Mouse (Mus musculus) neural tube, embryonic 11.5 days (tissue): ENCODE data around the gene Tbk1. TPM values are rescaled to one million over a fixed set of nuclear protein-coding genes. Genes with fewer than 3 reads are reported as not detected.
A peak's percentile ranks its signal among the peaks of the same experiment; 100 is the strongest.

Experiments used
- ATAC-seq: fragments of 200-750 bp; cut with Nextera tagmentation; 2 replicates; pipeline ENCODE4 v1.8.0; 2017; ENCODE audit warnings: moderate number of reproducible peaks, mild to moderate bottlenecking, moderate TSS enrichment, moderate library complexity; ENCODE audit not compliant: insufficient read depth, low FRiP score, low TSS enrichment
- DNase-seq: peaks from one replicate; pipeline ENCODE4 v3.0.0-alpha.2; 2015; ENCODE audit warnings: low spot score
- H3K27ac ChIP-seq: fragments of 300-500 bp; sonication (generic); 2 replicates; pipeline ENCODE4 v1.5.1; 2014; ENCODE audit warnings: low read depth, mild to moderate bottlenecking, low read length
- H3K27me3 ChIP-seq: fragments of 300-500 bp; sonication (generic); 2 replicates; pipeline ENCODE4 v1.6.1; 2014; ENCODE audit warnings: mild to moderate bottlenecking, low read length, mixed read lengths; ENCODE audit not compliant: control insufficient read depth, insufficient read depth
- H3K36me3 ChIP-seq: fragments of 300-500 bp; sonication (generic); 2 replicates; pipeline ENCODE4 v1.6.1; 2014; ENCODE audit warnings: mild to moderate bottlenecking, low read length, moderate library complexity, mixed read lengths; ENCODE audit not compliant: control insufficient read depth, insufficient read depth
- H3K4me1 ChIP-seq: fragments of 300-500 bp; sonication (generic); 2 replicates; pipeline ENCODE4 v1.6.1; 2014; ENCODE audit warnings: low read length, mixed read lengths; ENCODE audit not compliant: control insufficient read depth, insufficient read depth
- H3K4me2 ChIP-seq: fragments of 300-500 bp; sonication (generic); 2 replicates; pipeline ENCODE4 v1.6.1; 2014; ENCODE audit warnings: low read depth, mild to moderate bottlenecking, moderate library complexity
- H3K4me3 ChIP-seq: fragments of 300-500 bp; sonication (generic); 2 replicates; pipeline ENCODE4 v1.5.1; 2014; ENCODE audit warnings: low read depth, low read length
- H3K9ac ChIP-seq: fragments of 300-500 bp; sonication (generic); 2 replicates; pipeline ENCODE4 v1.6.1; 2014; ENCODE audit warnings: mild to moderate bottlenecking, low read length
- H3K9me3 ChIP-seq: fragments of 300-500 bp; sonication (generic); 2 replicates; pipeline ENCODE4 v1.6.1; 2016; ENCODE audit warnings: low read length; ENCODE audit not compliant: control insufficient read depth
- WGBS: fragments of 180-500 bp; shearing (Covaris S2); extraction: QIAGEN DNeasy Blood & Tissue Kit; methylation state at CpG from one replicate; pipeline ENCODE4 v1.1.7; 2014; 5-methylcytosine and 5-hydroxymethylcytosine counted together
- polyA plus RNA-seq: library from polyadenylated mRNA; unstranded; fragments of >200 nt; fragmentation: Nextera tagmentation; extraction: Ambion mirVana; gene quantifications from 2 replicates; pipeline ENCODE4 v1.2.1, GENCODE M21; 2014

The Tbk1 gene
- polyA plus RNA-seq = 32.4 and 34.9 TPM in 2 replicates

DNA sequence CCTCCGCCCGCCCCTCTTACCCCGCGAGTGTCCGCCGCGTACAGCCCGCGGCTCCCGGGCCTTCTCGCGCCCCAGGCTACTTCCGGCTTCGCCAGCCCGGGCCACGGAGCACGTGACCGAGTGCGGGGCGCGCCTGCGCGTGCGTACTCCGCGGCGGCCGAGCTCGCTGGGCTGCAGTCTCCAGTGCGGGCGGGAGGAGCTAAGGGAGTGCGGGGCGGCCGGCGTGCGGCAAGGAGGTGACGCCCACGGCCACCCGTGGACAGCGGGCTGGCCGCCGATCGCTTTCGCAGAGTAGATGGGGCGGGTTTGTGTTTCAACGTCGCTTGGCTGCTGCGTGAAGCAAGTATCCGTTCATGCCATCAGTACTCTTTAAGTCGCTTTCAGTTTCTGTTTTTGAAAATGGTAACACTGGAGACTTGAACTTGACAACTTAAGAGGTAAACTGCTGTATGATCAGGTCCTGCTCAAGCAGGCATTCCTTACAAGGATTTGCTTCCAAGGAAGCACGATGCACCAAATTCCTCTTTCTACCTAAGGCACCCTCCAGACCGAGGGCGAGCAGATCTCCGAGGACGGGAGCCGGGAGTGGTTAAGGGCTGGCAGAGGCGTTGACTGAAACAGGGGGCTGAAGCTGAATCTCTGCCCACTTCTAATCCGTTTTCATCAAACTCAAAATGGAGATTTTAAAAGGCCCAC lies at the start of gene Tbk1:
Tbk1 (minus strand) TSS at position 113 of the 696 bp plus-strand sequence.
- Histone ChIP-seq H3K4me1 (peaks cover 3% of the 10 kb centered on the region; the same call in 1 of the 2 replicates), H3K27me3 (no peaks in the 10 kb centered on the region), H3K4me3 (peak within 1 kb of the TSS; percentile 82), H3K27ac (no peak within 1 kb of the TSS), H3K36me3 (peaks cover 10% of the 10 kb centered on the region), H3K4me2 (peak within 1 kb of the TSS; percentile 76), H3K9ac (peak within 1 kb of the TSS; percentile 87), H3K9me3 (no peaks in the 10 kb centered on the region)
- under 1% methylated on average over 46 of the region's 58 CpGs for WGBS
- DNase-seq = peak; percentile 94
- ATAC-seq = peak; percentile 97

DNA sequence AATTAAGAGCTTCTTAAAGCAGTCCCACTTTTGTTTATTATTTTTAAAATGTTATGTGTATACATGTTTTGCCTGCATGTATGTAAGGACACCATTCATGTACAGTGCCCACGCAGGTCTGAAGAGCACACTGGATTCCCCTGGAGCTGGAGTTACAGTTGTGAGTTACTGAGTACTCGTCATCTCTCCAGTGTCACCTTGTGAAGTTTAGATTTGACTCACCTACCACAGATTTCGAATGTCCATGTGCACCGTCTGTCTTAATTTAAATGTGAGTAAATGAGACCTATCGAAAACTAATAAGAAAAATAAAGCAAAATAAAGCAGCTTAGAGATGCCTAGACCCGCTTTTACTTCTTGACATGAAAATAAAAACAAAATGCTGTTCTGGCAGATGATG lies 49.7 kb upstream of the Tbk1 start:
- 89% methylated on average over 6 of the region's 6 CpGs for WGBS
- Histone ChIP-seq H3K36me3 (no peaks in the 10 kb centered on the region), H3K27me3 (peaks cover 2% of the 10 kb centered on the region; the same call in 1 of the 2 replicates), H3K27ac (no peak overlapping the region), H3K4me2 (no peak overlapping the region), H3K4me3 (no peak overlapping the region), H3K9ac (no peak overlapping the region), H3K9me3 (no peaks in the 10 kb centered on the region), H3K4me1 (no peaks in the 10 kb centered on the region)
- ATAC-seq (no peak), DNase-seq (no peak)

DNA sequence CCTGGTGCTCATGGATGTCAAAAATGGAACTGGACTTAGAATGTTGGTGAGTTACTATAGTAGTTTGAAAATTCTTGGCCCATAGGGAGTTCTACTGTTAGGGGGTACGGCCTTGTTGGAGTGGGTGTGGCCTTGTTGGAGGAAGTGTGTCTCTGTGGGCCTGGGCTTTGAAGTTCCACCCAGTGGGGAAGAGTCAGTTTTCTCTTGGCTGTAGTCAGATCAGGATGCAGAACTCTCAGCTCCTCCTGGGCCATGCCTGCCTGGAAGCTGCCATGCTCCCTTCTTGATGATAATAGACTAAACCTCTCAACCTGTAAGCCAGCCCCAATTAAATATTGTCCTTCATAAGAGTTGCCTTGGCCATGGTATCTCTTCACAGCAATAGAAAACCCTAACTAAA lies 47.6 kb upstream of the Tbk1 start:
- ATAC-seq (no peak), DNase-seq (no peak)
- H3K9me3 ChIP-seq = no peaks in the 10 kb centered on the region
- WGBS = 57% methylated on average over 1 of the region's 1 CpGs
- H3K27ac ChIP-seq = no peak overlapping the region
- H3K4me2 ChIP-seq = no peak overlapping the region
- H3K4me1 ChIP-seq = no peaks in the 10 kb centered on the region
- no peak overlapping the region for H3K4me3 ChIP-seq
- H3K9ac ChIP-seq = no peak overlapping the region
- H3K27me3 ChIP-seq = no peaks in the 10 kb centered on the region
- no peaks in the 10 kb centered on the region for H3K36me3 ChIP-seq

DNA sequence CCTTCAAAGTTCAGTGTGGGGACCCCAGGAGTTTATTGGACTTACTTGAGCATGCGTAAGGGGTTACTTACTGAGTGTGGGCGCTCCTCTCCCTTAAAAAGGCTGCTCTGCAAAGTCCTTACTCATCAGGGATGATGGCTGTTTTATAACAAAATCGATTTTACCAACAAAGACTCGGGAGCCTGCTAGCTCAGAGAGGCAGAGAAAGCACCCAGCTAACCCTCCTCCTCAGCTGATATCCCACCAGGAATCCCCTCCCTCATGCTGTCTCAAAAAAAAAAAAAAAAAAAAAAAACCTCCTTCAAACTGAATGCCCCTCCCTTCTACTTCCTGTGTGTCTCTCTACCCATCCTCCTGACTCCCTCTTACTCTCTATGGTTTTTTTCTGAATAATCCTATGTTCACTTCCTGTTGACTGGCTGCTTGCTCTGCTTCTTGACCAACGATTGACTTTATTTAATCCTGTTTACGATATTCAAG lies 42.0 kb upstream of the Tbk1 start:
- no peak overlapping the region for H3K4me2 ChIP-seq
- H3K4me3 ChIP-seq = no peak overlapping the region
- 92% methylated on average over 6 of the region's 6 CpGs for WGBS
- DNase-seq = no peak
- H3K9me3 ChIP-seq = no peaks in the 10 kb centered on the region
- no peaks in the 10 kb centered on the region for H3K27me3 ChIP-seq
- ATAC-seq = no peak
- H3K9ac ChIP-seq = no peak overlapping the region
- no peaks in the 10 kb centered on the region for H3K4me1 ChIP-seq
- no peak overlapping the region for H3K27ac ChIP-seq
- H3K36me3 ChIP-seq = no peaks in the 10 kb centered on the region

DNA sequence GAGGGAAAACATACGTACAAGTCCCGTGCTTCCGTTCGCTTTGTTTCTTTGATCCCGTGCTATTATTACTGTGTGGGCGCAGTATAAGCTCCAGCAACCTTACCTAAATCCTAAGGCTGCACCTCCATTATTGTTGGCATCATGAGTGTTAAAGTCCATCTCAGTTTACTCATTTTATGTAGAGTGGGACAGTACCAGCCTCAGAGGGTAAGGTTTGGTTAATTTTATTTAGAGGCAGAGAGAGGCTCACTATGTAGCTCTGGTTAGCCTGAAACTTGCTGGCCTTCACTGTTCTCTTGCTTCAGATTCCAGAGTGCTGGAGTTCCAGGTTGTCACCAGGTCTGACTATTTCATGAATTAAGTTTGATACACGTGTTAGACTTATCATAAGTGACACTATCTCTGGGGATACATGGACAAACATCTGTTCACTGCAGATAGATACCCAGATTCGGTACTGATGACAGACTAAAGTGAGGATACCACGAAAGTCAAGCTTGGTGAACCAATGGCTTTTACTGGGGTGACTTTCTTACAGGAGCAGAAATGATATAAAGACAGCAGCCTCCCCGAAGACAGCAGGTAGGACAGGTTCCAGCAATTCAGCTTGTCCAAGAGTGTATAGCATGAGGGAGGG lies 40.7 kb upstream of the Tbk1 start:
- H3K27ac ChIP-seq = no peak overlapping the region
- no peak overlapping the region; the same call in 1 of the 2 replicates for H3K4me2 ChIP-seq
- H3K4me3 ChIP-seq = no peak overlapping the region

DNA sequence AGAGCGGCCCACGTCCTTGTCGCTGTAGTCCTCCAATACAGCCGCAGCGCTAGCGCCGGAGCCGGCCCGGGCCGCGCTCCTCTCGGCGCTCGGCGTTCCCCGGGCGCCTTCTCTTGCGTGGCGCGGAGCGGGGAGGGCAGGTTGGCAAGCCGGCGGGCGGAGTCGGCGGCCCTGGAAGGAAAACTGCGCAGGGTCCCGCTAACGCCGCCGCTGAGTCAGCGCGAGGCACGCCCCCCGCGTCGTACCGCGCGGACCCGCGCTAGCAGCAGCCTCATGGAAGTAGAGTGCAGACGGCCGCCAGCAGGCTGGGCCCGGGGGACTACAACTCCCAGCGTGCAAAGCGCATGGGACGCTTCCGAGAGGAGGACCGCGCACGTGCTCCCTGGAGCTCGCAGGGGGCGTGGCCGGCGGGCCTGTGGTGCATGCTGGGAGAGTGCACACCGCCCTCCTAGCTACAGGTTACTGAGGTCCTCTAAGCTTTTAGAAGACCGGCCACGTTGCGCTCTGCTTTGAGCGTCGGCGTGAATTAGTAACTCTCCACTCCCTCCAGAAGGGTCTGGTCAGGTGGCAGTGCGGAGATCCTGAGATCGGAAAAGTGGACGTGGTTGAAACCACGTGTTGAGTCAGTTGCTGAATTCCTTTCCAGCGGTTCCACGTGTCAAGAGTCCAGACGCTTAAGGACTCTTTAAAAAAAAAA lies 39.7 kb upstream of the Tbk1 start, which contains the start of gene Xpot:
Xpot (minus strand) TSS at position 147 of the 697 bp plus-strand sequence.
- peak within 1 kb of the TSS; percentile 57 for H3K4me3 ChIP-seq
- H3K36me3 ChIP-seq = no peaks in the 10 kb centered on the region
- H3K27me3 ChIP-seq = no peaks in the 10 kb centered on the region
- peak within 1 kb of the TSS; percentile 83 for H3K9ac ChIP-seq
- ATAC-seq (peak; percentile 100), DNase-seq (peak; percentile 99)
- WGBS = under 1% methylated on average over 69 of the region's 70 CpGs
- peak within 1 kb of the TSS; percentile 72 for H3K27ac ChIP-seq
- H3K9me3 ChIP-seq = no peaks in the 10 kb centered on the region
- H3K4me2 ChIP-seq = peak within 1 kb of the TSS; percentile 56
- H3K4me1 ChIP-seq = no peaks in the 10 kb centered on the region

More for the DNA sequence above, 40.7 kb upstream of the Tbk1 start:
- DNase-seq (no peak), ATAC-seq (no peak)
- 90% methylated on average over 10 of the region's 10 CpGs for WGBS
- Histone ChIP-seq H3K4me1 (no peaks in the 10 kb centered on the region), H3K36me3 (no peaks in the 10 kb centered on the region), H3K27me3 (no peaks in the 10 kb centered on the region), H3K9ac (no peak overlapping the region), H3K9me3 (no peaks in the 10 kb centered on the region)

DNA sequence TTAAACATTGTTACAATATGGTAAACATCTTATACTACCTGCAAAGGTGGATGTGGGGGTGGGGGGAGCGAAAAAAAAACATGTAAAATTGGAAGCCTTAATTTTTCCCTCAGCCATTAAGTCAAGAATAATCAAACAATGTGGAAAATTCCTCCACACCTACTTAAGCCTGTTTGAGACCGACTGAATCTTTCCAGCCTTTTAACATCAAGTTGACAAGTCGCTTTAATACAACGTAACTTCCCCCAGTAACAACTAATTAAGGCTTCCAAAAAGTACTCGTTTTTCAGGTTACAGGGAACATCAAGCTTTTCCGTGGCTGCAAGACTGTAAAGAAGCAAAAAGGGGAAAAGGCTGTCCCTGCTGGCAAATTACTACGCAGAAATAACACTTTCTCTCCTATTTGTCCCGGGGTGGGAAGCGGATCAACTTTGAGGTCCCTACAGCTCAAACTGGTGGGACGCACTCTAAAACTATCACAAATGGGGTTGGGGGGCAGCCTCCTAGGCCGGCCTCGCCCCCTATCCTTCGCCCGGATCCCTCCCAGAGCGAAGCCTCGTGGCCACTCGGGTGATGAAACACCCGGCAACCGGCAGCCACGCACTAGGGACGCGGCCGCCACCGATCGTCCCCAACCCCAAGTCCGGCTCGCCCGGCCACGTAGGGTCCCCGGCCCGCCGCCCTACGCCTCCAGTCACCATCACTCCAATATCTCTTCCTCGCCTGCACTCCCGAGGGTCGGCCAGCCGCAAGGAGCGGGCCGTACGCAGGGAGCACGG lies 39.0 kb upstream of the Tbk1 start:
- no peaks in the 10 kb centered on the region for H3K27me3 ChIP-seq
- peak overlapping the region; percentile 72 for H3K27ac ChIP-seq
- H3K4me1 ChIP-seq = no peaks in the 10 kb centered on the region
- H3K4me3 ChIP-seq = peak overlapping the region; percentile 57
- peak overlapping the region; percentile 56 for H3K4me2 ChIP-seq
- H3K36me3 ChIP-seq = no peaks in the 10 kb centered on the region
- ATAC-seq (no peak), DNase-seq (no peak)
- WGBS = under 1% methylated on average over 38 of the region's 41 CpGs
- peak overlapping the region; percentile 83 for H3K9ac ChIP-seq
- no peaks in the 10 kb centered on the region for H3K9me3 ChIP-seq

DNA sequence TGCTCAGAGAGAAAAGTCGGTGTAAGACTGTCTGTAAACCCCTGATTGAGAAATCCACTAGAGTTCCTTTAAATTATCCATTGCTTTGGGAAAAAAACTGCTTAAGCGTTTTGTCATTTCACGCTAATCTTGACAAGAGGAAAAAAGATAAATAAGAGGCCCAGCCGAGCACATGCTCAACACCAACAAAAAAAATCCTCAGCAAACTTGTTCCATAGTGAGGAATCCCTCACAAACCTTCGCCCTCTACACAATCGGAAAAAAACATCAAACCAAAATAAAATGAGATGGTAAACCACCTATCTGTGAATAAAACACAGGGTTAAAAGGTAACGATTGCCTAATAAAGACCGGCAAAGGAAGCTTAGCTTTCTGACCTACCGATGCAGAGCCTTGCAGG lies 38.4 kb upstream of the Tbk1 start:
- Histone ChIP-seq H3K36me3 (no peaks in the 10 kb centered on the region), H3K9me3 (no peaks in the 10 kb centered on the region), H3K4me1 (no peaks in the 10 kb centered on the region), H3K27ac (no peak overlapping the region), H3K4me2 (peak overlapping the region; percentile 56), H3K9ac (peak overlapping the region; percentile 83), H3K27me3 (no peaks in the 10 kb centered on the region), H3K4me3 (peak overlapping the region; percentile 57)
- 23% methylated on average over 9 of the region's 9 CpGs for WGBS
- ATAC-seq (no peak), DNase-seq (no peak)
